Mouse (Mus musculus): Measurements from ENCODE around the gene Hsd3b5.
"Not testable (repeated sequence)": the region's sequence is repeated elsewhere in the genome, so short reads cannot be mapped to it uniquely, and the experiment has no call there.

Gene Hsd3b5

GRCm38 (mm10) chr3:98630152-98630551 lies at the start of gene Hsd3b5:
Hsd3b5 (minus strand) TSS chr3:98630252.
- DNase-seq: no peak

DNA sequence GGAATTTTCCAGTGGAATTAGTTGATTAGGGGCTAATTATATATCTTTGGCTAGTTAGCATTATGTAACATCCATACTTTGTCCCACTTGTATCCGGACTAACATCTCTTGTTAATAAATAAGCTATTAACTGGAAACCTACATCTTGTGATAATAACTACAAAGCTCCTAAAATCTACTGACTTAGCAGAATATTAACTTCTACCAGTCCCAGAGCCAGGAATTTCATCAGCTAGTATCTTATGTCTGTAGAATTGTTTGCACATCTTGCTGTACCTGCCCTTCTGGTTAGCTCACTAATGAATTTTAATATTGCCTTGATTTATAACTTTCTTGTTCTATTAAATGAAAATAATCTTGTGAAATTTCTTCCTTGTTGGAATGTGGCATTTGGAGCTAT lies 5.1 kb upstream of the Hsd3b5 start:
- DNase-seq: no peak

DNA sequence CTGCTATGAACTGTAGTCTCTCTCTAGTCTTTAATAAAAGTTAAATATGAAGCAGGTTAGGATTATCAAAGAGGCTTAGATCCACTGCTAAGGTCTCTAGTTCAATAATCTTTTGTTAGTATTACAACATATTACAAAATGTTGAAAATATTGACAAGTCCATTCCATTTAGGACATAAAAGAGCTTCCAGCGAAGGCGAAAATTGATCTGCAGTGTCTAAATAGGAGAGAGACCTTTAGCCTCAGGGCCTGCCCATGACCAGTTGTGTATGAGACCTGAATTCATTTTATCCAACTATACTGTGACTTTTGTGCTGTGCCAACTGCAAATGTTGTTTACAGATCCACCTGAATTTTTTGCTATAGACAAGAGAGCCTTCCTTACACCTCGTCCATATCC lies 419 bp downstream of the Hsd3b5 start:
- no peak for DNase-seq

DNA sequence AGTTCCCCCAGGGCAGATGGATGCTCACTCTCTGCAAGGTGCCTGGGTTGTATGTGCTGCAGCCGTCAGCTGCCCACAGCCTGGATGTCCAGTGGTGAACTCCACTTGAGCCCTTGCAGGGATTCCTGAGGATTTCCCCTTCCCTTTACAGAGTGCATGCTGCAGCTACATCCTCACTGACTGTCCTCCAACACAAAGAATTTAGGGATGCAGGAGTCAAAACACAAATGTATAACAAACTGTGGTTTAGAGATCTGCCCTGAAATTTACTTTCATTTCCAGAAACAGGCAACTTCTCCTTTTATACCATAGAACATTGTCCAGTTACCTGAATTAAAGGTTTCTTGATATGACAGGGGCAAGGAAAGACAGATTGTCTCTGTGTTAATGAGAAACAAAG lies 13.3 kb downstream of the Hsd3b5 start:
- DNase-seq: not testable (repeated sequence)

- DNase-seq: not testable (repeated sequence)
These were observed 13.8 kb downstream of the Hsd3b5 start for GRCm38 (mm10) chr3:98616244-98616643.

GRCm38 (mm10) chr3:98614406-98614927 lies 15.6 kb downstream of the Hsd3b5 start:
- DNase-seq: not testable (repeated sequence)

- no peak for DNase-seq
These were observed 16.1 kb downstream of the Hsd3b5 start for GRCm38 (mm10) chr3:98613963-98614362.

DNA sequence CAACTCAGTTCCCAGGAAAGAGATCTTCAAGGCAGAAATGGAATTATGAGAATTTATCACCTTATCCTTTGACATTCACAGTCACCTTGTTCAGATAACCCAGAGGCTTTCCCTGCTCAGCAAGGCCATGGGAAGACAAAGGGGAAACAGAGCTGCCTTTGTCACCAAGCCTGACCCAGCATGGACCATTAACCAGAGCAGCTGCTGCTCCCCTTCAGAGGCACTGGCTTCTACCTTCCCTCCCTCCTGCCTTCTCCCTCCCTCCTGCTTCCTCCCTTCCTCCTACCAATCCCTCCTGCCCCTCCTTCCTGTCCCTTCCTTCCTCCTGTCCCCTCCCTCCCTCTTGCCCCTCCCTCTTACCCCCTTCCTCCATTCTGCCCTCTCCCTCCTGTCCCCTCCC lies 16.5 kb downstream of the Hsd3b5 start:
- DNase-seq: not testable (repeated sequence)

DNA sequence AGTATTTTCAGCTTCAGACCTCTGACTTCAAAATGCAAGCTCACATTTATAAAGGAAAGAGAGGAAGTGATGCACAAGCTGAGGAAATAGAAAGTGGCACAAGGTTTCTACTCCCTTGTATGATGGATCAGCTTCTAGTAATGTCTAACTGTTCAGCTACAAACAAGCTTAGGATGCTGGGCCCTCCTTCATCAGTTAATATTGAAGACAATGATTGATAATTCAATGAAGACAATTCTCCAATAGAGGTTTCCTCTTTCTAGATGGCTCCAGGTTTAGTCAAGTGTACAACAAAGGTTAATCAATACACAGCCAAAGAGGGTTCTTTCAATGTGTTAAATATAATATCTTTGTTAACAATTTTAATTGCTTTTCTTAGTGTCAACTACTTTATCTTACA lies 41.3 kb downstream of the Hsd3b5 start, which contains the start of gene Gm10681:
TSS of gene Gm10681 (minus strand) at position 101 of the 400 bp plus-strand sequence.
- DNase-seq: no peak

GRCm38 (mm10) chr3:98587721-98588120 lies 42.3 kb downstream of the Hsd3b5 start:
- DNase-seq: no peak

- not testable (repeated sequence) for DNase-seq
These were observed 47.4 kb downstream of the Hsd3b5 start for GRCm38 (mm10) chr3:98582622-98583021.

DNA sequence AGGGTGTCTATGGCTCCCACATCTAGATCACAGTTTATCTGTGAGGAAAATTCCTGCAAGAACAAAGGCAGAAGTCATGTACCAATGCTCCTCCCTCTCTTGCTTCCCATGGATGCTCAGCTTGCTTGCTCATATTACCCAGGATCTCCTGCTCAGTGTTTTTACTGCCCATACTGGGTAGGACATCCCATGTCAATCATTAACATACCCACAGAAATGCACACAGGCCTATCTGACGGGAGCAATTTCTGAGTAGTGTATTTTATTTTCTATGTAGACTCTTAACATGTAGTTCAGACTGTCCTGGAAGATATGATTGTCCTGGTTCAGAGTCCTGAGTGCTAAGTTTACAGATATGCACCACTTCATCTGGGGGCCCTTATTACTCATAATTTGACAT lies 47.9 kb downstream of the Hsd3b5 start:
- DNase-seq: not testable (repeated sequence)

DNA sequence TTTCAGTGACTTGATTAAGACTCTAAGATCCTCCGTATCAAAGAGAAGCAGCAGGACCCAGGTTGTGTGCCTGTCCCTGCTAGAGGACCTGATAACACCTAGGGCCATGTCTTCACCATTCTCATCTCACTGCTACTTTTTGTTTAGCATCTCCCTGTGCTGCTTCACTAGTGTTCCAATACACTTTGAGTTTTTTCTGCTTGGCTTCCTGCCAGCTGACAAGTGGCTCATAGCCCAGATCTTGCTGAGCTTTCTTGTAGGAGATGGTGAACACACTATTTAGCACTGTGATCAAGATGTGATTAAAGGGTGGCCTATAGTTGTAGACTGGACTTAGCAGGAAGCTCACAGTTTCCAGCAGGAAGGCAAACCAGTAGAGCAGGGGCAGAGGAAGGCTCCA lies 49.0 kb downstream of the Hsd3b5 start:
- DNase-seq: peak; percentile 73

Data from right cerebral cortex, postnatal 4 days (tissue).